Mouse (Mus musculus) lung, postnatal 0 days (tissue): Measurements from ENCODE around the gene Acot9.

Experiments
- CTCF ChIP-seq: IDR thresholded peaks from 2 replicates; pipeline ENCODE4 v1.5.1; 2016; ENCODE audit warnings: antibody characterized with exemption, mild to moderate bottlenecking
- EP300 ChIP-seq: IDR thresholded peaks from 2 replicates; pipeline ENCODE4 v1.6.1; 2016; ENCODE audit warnings: antibody characterized with exemption, mild to moderate bottlenecking, control low read depth

GRCm38 (mm10) chrX:155256856-155257255 is 5.4 kb upstream of the Acot9 start:
- TF ChIP-seq CTCF (no peak), EP300 (no peak)
